Mouse (Mus musculus) adrenal gland, adult 8-10 months (tissue): ENCODE measurements at regions not wholly inside any gene's neighbourhood (a gene's known extent, or its start where the extent isn't known, plus 50 kb on each side); places are given as distances from the start of the nearest gene placed in this dataset.

Source experiments
- DNase-seq: peaks from one replicate; pipeline ENCODE4 v3.0.0; 2022

DNA sequence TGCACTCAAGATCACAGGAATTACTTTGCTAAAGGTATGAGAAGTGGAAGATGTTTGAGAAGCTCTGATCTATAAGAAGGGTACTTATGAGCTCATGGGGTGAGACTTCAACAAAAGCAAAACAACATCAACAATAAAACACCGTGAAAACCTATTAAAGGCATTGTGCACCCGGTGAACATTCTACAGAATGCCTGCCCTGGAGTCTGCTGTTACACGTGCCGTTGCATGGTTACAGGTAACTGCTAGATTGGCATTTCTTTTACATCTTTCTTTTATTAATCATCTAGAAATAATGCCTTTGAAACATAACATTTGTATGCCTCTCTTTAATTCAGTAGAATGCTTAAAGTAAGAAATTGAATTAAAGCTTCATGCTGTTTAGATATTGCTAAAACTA is 661.0 kb downstream of the Pcdh18 start:
- no peak for DNase-seq

DNA sequence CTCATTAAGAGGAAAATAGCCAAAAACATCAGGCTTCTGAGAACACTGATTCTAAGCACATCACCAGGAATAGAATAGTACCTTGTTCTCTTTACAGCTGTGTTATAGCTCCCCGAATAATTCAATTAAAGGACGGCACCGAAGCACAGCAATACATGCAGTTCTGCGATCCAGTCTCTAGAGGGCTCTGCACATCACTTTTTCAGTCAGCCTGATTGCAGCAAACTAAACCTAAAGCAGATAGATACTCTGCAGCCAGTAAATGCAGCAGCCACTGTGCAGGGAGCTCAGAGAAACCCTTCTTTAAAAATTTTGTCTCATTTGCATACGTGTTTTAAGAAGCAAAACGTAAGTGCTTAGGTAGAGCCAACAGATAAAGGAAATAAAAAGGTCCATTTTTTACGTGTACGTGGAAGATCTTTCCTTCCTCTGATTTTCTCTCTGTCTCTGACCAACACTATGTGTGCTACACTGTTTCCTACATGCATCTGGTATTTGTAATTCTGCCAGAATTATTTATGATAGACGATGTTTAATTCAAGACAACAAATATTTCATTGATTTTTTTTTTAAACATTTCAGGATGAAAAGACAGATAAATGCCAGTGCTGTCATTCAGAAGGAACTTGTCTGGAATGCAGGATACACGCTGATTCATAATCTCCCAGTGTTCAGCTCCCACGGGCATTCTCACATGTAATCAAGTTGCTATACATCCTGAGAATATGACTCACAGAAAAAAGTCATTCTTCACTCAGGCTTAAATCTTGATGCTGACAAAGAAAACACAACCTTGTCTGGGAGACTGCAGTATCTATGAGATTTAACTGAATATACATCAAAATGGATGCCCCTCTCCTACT is 663.1 kb downstream of the Pcdh18 start:
- peak; percentile 15 for DNase-seq

DNA sequence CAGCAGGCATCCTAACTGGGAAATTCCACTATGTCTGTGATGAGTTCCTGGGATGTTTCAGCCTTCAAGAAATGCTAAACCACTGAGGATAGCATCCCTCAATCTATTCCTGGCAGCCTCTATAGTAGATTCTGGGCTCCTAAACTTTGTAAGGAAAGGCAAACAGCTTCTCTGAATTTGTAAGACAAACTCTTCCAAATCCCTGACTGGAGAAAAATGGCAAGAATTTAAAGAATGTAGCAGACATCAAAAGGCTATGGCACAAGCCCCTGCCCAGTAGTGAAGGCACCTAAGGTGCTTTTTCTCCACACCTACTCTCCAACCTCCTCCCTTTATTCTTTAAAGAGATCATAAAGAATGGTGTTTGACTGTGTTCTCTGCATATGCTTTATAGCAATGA is 688.3 kb downstream of the Pcdh18 start:
- DNase-seq = no peak

DNA sequence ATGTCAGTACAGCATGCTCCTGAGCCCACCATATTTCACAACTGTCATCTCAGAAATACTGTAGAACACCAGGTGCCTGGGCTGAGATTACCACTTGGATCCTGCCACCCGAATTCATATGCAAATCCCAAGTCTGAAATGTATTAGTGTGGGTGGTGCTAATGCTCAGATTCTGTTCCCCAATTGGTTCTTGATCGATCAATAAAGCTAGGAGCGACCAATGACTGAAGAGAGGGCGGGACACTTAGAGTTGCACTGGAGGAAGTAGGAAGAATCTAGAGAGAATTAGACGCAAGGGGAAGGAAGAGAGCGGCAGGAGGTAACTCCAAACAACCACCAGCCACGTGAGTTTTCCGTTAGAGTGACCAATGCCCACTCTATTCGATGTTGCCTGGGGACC is 695.0 kb downstream of the Pcdh18 start:
- DNase-seq = no peak

- DNase-seq = no peak
Measured at GRCm38 (mm10) chr3:49032981-49033380, 724.1 kb downstream of the Pcdh18 start.

DNA sequence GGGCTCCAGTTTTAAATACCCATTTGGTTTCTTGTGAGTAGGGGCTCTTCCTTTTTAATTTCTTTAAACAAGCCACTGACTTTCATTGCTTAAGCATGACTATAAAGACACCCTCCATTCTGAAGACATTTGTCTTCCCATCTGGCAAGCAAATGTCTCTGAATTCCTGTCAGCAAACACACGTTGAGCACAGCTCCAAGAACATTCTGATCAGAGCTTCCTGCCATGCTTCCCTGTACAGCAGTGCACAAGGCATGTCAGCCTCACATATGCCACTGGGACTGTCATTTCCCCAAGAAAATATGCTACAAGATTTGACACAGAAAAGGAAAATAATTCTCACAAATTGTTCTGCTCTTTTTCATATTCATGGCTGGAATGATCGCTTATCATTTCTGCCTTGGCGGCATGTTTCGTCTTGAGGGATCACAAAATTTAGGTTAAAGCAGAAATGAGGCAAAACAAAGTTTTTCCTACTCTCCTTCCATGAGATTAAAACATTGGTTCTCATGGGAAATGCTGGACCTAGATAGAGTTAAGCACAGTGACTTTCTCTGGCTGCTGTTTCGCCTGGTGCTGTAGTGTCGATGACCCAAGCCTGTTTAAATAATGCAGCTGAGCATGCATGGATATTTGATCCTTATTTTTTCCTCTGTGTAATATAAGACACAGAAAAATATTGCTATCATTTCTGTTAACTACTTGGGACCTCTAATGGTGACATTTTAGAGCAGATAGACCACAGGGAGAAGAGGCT is 747.7 kb downstream of the Pcdh18 start:
- DNase-seq = no peak
